Mouse (Mus musculus) regulatory T cell (primary cell): ENCODE measurements at regions not wholly inside any gene's neighbourhood (a gene's known extent, or its start where the extent isn't known, plus 50 kb on each side); places are given as distances from the start of the nearest gene placed in this dataset.

Source experiments
- in situ Hi-C: fragments of 300-600 bp; cut with MboI, MseI; formaldehyde crosslinking; loops from one replicate; pipeline ENCODE4 v1.15.1; 2025; ENCODE audit warnings: high pct_unique_total_duplicates

- in situ Hi-C loops, result no loop called here
Measured at GRCm38 (mm10) chr10:50241645-50242044, 350.8 kb upstream of the Ascc3 start.

DNA sequence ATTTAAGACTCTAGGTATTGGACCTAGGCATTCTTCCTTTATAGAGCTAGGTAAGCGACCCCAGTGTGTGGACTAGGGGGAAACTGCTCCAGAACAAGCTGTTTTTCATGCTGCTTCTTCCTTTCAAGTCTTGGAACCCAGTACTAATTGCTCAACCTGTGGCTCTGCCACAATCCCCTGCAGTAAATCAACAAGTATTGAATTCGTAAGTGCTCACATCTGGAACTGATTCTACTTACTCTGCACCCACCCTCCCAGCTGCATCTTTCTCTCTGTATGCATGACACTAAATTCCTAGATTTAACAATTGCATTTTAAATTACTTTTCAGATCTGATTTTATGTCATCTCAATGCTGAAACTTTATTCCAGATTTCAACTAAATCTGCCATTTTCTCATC is 388.9 kb upstream of the Ascc3 start:
- in situ Hi-C loops, result no loop called here

DNA sequence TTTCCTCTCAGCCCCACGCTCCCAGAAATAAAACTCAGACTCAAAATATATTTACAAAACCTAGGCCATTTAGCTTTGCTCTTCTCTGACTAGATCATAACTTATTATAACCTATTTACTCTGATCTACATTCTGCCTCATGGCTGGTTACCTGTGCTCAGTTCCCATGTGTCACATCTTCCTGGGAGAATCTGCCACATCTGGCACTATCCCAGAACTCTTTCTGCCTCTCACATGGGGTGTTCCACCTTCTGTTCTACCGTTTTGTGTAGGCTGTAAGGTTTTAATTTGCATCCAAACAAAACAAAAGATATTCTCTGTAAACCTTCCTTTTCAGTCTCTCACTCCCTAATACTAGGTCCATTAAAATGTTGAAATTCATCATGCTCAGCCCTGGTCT is 390.8 kb upstream of the Ascc3 start:
- in situ Hi-C loops, result no loop called here

GRCm38 (mm10) chr10:50199857-50200256 is 392.6 kb upstream of the Ascc3 start:
- in situ Hi-C loops, result loop anchor here (10.0 kb wide), 1 partner anchor 435 kb away; no protein-coding TSS in a partner anchor

DNA sequence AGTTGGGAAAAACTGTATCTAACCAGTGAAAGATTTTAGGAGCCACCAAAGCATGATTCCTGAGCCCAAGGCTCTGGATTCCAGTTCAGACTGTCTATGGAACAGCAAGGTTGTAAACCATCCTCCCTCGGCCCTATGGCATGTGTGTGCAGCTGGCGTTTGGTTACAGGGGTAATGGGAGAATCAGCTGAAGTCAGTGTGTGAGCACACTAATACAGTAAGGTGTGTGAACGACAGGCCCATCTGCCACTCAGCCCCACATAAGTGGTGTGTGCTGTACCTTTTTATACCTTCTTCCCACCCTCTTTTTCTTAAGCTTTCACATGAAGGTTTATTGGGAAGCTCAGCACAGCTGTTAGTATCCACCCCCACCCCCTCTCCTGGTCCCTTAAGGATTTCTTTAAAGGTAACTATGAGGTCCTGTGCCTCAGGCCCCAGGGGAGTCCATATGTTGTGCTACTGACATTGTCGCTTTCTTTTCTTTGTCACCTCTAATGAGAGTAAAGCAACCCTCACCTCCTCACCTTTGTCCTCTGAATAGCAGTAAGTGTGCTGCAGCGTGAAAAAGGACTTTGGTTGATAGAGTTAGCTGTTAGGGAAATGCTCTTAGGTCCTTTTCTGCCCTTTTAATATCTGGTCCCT is 394.5 kb upstream of the Ascc3 start:
- in situ Hi-C loops, result loop anchor here (10.0 kb wide), 1 partner anchor 437 kb away; no protein-coding TSS in a partner anchor

DNA sequence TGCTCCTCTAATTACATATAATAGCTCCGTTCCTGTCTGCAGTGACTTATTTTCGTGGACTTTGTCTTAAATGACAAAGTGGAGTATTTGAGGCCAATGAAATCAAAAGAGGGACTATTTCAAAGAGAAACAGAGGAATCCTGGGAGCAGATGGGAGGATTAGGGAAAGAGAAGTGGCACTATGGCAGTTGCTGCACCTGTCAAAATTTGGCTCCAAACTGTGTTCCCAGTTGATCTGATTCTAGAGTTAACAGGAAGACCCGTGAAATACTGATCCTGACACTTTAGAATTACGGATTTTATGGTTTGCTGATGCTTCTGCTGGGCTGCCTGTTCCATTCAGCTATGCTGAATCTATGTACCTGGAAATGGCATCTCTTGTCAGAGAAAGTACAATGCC is 401.7 kb upstream of the Grik2 start:
- in situ Hi-C loops, result loop anchor here (10.0 kb wide), 1 partner anchor 445 kb away; no protein-coding TSS in a partner anchor

DNA sequence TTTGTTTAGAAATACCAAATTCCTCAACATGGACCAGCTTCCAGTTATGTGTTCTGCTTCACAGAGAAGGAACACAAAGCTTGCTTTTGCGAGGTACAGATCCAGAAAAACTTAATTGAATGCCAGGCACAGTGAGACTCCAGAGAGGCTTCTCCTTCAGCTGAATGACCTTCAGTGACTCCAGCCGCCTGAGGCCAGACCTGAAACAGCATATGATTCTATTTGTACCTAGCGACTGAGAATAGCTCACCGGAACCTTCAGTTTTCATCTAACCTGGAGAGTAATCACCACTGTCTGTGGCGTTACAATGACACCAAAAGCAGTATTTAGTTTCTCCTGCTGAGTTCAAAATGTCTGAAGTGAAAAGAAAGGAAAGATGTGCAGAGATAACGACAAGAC is 380.6 kb upstream of the Grik2 start:
- in situ Hi-C loops, result no loop called here

DNA sequence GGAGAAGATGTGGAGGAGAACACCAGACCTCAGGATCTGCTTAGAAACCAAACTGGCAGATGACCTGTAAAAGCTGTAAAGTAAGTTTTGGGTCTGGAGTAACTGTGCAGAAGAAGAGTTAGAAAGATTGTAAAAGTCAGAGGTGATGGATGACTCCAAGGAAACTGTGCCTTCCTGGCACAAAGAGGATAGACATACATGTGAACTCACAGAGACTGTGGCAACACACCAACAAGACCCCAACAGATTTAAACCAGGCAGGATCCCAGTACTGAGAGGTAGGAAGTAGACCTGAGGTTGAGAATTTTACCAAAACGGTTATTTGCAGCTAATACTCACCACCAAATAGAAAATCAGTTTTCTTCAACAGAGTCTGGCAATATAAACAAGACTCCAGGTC is 349.8 kb upstream of the Grik2 start:
- in situ Hi-C loops, result no loop called here

- in situ Hi-C loops, result no loop called here
Measured at GRCm38 (mm10) chr10:50137783-50138182, 349.2 kb upstream of the Grik2 start.

DNA sequence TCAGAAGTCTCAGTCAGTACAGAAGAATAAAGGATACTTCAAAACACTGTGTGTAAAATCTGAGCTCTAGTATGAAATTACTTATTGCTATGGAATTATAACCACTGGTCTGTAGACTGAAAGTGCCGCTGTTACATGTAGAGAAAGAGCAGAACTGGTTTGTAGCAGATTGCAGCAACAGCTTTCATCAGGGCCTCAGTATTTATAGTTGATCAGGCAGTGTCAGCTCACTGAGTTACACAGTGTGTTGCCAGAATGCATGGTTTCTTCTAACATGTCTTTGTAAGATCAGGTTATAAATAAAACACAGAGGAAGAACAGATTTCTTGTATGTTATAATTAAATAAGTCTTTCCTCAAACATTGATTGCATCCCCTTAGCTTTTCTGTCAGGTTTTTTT is 347.6 kb upstream of the Grik2 start:
- in situ Hi-C loops, result no loop called here

DNA sequence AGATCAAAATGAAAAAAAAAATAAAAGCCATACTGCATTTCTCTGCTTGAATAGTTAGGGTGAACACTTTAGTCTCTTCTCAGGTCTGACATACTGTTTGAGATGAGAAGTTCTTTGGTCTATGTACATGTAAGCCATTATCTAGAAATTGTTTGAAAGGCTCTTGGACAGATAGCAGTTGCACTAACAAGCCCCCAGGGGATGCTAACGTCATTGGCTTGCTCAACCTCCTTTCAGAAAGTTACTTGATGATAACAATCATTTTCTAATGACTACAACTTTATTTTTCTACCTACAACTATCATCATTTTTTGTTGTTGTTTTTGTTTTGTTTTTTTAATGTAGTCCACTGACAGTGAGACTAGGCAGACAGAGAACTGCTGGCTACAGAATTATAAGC is 346.9 kb upstream of the Grik2 start:
- in situ Hi-C loops, result no loop called here
